Mouse (Mus musculus) midbrain, postnatal 0 days (tissue): ENCODE measurements at regions not wholly inside any gene's neighbourhood (a gene's known extent, or its start where the extent isn't known, plus 50 kb on each side); places are given as distances from the start of the nearest gene placed in this dataset.

Experiments
- ATAC-seq: fragments of 200-750 bp; cut with Nextera tagmentation; 2 replicates; pipeline ENCODE4 v1.8.0; 2017; ENCODE audit warnings: moderate number of reproducible peaks, mild to moderate bottlenecking, moderate TSS enrichment, moderate library complexity; ENCODE audit not compliant: low FRiP score
- DNase-seq: peaks from one replicate; pipeline ENCODE4 v3.0.0-alpha.2; 2015; ENCODE audit warnings: low spot score
- H3K27ac ChIP-seq: fragments of 300-500 bp; sonication (generic); 2 replicates; pipeline ENCODE4 v1.5.1; 2014; ENCODE audit warnings: low read depth, mild to moderate bottlenecking, low read length, mixed read lengths
- H3K27me3 ChIP-seq: fragments of 300-500 bp; sonication (generic); 2 replicates; pipeline ENCODE4 v1.6.1; 2014; ENCODE audit warnings: low read length, control low read depth, mixed read lengths; ENCODE audit not compliant: insufficient read depth
- H3K36me3 ChIP-seq: fragments of 300-500 bp; sonication (generic); 2 replicates; pipeline ENCODE4 v1.6.1; 2014; ENCODE audit warnings: low read length, control low read depth, mixed read lengths; ENCODE audit not compliant: insufficient read depth
- H3K4me1 ChIP-seq: fragments of 300-500 bp; sonication (generic); 2 replicates; pipeline ENCODE4 v1.6.1; 2014; ENCODE audit warnings: mild to moderate bottlenecking, control low read depth, antibody characterized with exemption, low read length, mixed read lengths; ENCODE audit not compliant: insufficient read depth
- H3K4me2 ChIP-seq: fragments of 300-500 bp; sonication (generic); 2 replicates; pipeline ENCODE4 v1.6.1; 2014; ENCODE audit warnings: low read depth, mild to moderate bottlenecking, low read length, mixed read lengths; ENCODE audit not compliant: poor library complexity, severe bottlenecking
- H3K4me3 ChIP-seq: fragments of 300-500 bp; sonication (generic); 2 replicates; pipeline ENCODE4 v1.5.1; 2014; ENCODE audit warnings: low read depth, mild to moderate bottlenecking, low read length, moderate library complexity
- H3K9ac ChIP-seq: fragments of 300-500 bp; sonication (generic); replicated peaks from 2 replicates; pipeline ENCODE4 v1.6.1; 2014; ENCODE audit warnings: mild to moderate bottlenecking, low read length, moderate library complexity, mixed read lengths; ENCODE audit not compliant: poor library complexity, severe bottlenecking
- H3K9me3 ChIP-seq: fragments of 300-500 bp; sonication (generic); 2 replicates; pipeline ENCODE4 v1.6.1; 2016; ENCODE audit warnings: low read length, control low read depth
- CTCF ChIP-seq: IDR thresholded peaks from 2 replicates; pipeline ENCODE4 v1.5.1; 2016; ENCODE audit warnings: antibody characterized with exemption, mild to moderate bottlenecking
- WGBS: fragments of 180-500 bp; shearing (Covaris S2); extraction: QIAGEN DNeasy Blood & Tissue Kit; methylation state at CpG from one replicate; pipeline ENCODE4 v1.1.7; 2014; 5-methylcytosine and 5-hydroxymethylcytosine counted together

- H3K4me1 ChIP-seq = no peaks in the 10 kb centered on the region
- no peaks in the 10 kb centered on the region for H3K36me3 ChIP-seq
- WGBS = 89% methylated on average over 4 of the region's 4 CpGs
- H3K27me3 ChIP-seq = no peaks in the 10 kb centered on the region
- no peak overlapping the region for H3K4me2 ChIP-seq
- DNase-seq (no peak), ATAC-seq (no peak)
- no peak overlapping the region for H3K27ac ChIP-seq
- no peak for TF ChIP-seq CTCF
- no peak overlapping the region for H3K9ac ChIP-seq
- no peak overlapping the region for H3K4me3 ChIP-seq
- no peaks in the 10 kb centered on the region for H3K9me3 ChIP-seq
Observed at GRCm38 (mm10) chr9:120765292-120765691, 163.7 kb upstream of the Ctnnb1 start.

- Histone ChIP-seq H3K36me3 (no peaks in the 10 kb centered on the region), H3K4me1 (no peaks in the 10 kb centered on the region), H3K27me3 (no peaks in the 10 kb centered on the region), H3K9me3 (no peaks in the 10 kb centered on the region), H3K27ac (no peak overlapping the region), H3K4me3 (no peak overlapping the region), H3K9ac (no peak overlapping the region), H3K4me2 (no peak overlapping the region)
- ATAC-seq (no peak), DNase-seq (no peak)
- 89% methylated on average over 2 of the region's 2 CpGs for WGBS
- TF ChIP-seq CTCF = no peak
Observed at GRCm38 (mm10) chr9:120766881-120767280, 162.1 kb upstream of the Ctnnb1 start.

GRCm38 (mm10) chr9:120767396-120767795, 161.6 kb upstream of the Ctnnb1 start:
- no peaks in the 10 kb centered on the region for H3K27me3 ChIP-seq

GRCm38 (mm10) chr9:120769056-120769455, 160.0 kb upstream of the Ctnnb1 start:
- TF ChIP-seq CTCF = no peak
- WGBS = 84% methylated on average over 8 of the region's 8 CpGs
- Histone ChIP-seq H3K4me1 (no peaks in the 10 kb centered on the region), H3K27me3 (no peaks in the 10 kb centered on the region), H3K4me2 (no peak overlapping the region), H3K9me3 (no peaks in the 10 kb centered on the region), H3K4me3 (no peak overlapping the region), H3K36me3 (no peaks in the 10 kb centered on the region), H3K27ac (no peak overlapping the region), H3K9ac (no peak overlapping the region)
- DNase-seq (no peak), ATAC-seq (no peak)

More at GRCm38 (mm10) chr9:120767396-120767795, 161.6 kb upstream of the Ctnnb1 start:
- 86% methylated on average over 4 of the region's 4 CpGs for WGBS
- ATAC-seq (no peak), DNase-seq (no peak)
- no peak overlapping the region for H3K4me2 ChIP-seq
- TF ChIP-seq CTCF = no peak
- no peak overlapping the region for H3K9ac ChIP-seq
- H3K36me3 ChIP-seq = no peaks in the 10 kb centered on the region
- no peak overlapping the region for H3K27ac ChIP-seq
- no peak overlapping the region for H3K4me3 ChIP-seq
- H3K9me3 ChIP-seq = no peaks in the 10 kb centered on the region
- no peaks in the 10 kb centered on the region for H3K4me1 ChIP-seq

- TF ChIP-seq CTCF = no peak
- DNase-seq (no peak), ATAC-seq (no peak)
- no peak overlapping the region for H3K9ac ChIP-seq
- no peaks in the 10 kb centered on the region for H3K9me3 ChIP-seq
- H3K27me3 ChIP-seq = no peaks in the 10 kb centered on the region
- no peak overlapping the region for H3K4me2 ChIP-seq
- H3K4me3 ChIP-seq = no peak overlapping the region
- H3K4me1 ChIP-seq = no peaks in the 10 kb centered on the region
- no peak overlapping the region for H3K27ac ChIP-seq
- H3K36me3 ChIP-seq = no peaks in the 10 kb centered on the region
- 43% methylated on average over 7 of the region's 7 CpGs for WGBS
Observed at GRCm38 (mm10) chr9:120769679-120770078, 159.3 kb upstream of the Ctnnb1 start.

GRCm38 (mm10) chr9:120770886-120771285, 158.1 kb upstream of the Ctnnb1 start:
- no peak overlapping the region for H3K4me2 ChIP-seq
- no peak overlapping the region for H3K4me3 ChIP-seq
- no peak for TF ChIP-seq CTCF
- H3K36me3 ChIP-seq = no peaks in the 10 kb centered on the region
- H3K27ac ChIP-seq = no peak overlapping the region
- H3K9ac ChIP-seq = no peak overlapping the region
- no peaks in the 10 kb centered on the region for H3K27me3 ChIP-seq
- ATAC-seq = no peak
- no peak for DNase-seq
- H3K9me3 ChIP-seq = no peaks in the 10 kb centered on the region
- H3K4me1 ChIP-seq = no peaks in the 10 kb centered on the region
- 45% methylated on average over 1 of the region's 1 CpGs for WGBS
